Comparison of ENCODE assay signal across 10 mouse cellular contexts in the genomic region with DNA sequence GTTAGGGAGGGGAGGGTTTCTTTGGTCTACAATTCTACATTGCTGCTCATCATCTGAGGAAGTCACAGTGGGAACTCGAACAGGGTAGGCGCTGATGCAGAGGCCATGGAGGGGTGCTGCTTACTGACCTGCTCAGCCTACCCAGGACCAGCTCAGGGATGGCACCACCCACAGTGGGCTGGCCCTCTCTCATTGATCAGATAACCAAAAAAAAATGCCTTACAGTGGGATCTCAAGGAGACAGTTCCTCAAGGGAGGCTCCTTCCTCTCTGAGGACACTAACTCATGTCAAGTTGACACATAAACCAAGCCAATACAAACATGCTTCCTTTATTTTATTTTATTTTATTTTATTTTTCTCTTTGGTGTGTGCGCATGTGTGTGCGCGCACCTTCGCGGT.
A peak's percentile ranks its signal among the peaks of the same experiment; 100 is the strongest.
DNase-seq lines count a peak whose midpoint lies in the region; ATAC-seq and TF ChIP-seq lines count a peak whose summit lies in the region.
"Had no signal": no experiment of that assay in that cellular context is flagged by ENCODE, and none has a peak within 500 bp of the region (broad histone marks: within the 10 kb centered on the region; RNA-seq: fewer than 3 reads in every experiment).

No protein-coding gene starts in this region.

- H3K4me2 ChIP-seq in midbrain, embryonic 12.5 days (replicated peaks) = no peak overlapping the region
- no peak overlapping the region for H3K4me2 ChIP-seq in midbrain, postnatal 0 days (ENCODE audit: low read depth, low read length, poor library complexity, severe bottlenecking)
- H3K4me2 ChIP-seq in hindbrain, embryonic 12.5 days (replicated peaks) = no peak overlapping the region
- H3K4me2 ChIP-seq in neural tube, embryonic 14.5 days (ENCODE audit: low read depth, low read length) = no peak overlapping the region
- H3K4me2 ChIP-seq: liver, embryonic 12.5 days had no signal

- H3K9ac ChIP-seq in midbrain, embryonic 12.5 days (replicated peaks) = no peak overlapping the region
- H3K9ac ChIP-seq in midbrain, postnatal 0 days (replicated peaks; ENCODE audit: low read length, poor library complexity, severe bottlenecking) = no peak overlapping the region
- H3K9ac ChIP-seq in hindbrain, embryonic 12.5 days = no peak overlapping the region
- H3K9ac ChIP-seq in neural tube, embryonic 14.5 days (replicated peaks; ENCODE audit: low read depth, low read length) = no peak overlapping the region
- H3K9ac ChIP-seq: liver, embryonic 12.5 days had no signal

- no peaks in the 10 kb centered on the region for H3K27me3 ChIP-seq in midbrain, embryonic 12.5 days
- no peaks in the 10 kb centered on the region for H3K27me3 ChIP-seq in midbrain, postnatal 0 days (ENCODE audit: insufficient read depth, low read length)
- no peaks in the 10 kb centered on the region for H3K27me3 ChIP-seq in hindbrain, embryonic 12.5 days
- no peaks in the 10 kb centered on the region for H3K27me3 ChIP-seq in neural tube, embryonic 14.5 days (ENCODE audit: control insufficient read depth, insufficient read depth, low read length)
- H3K27me3 ChIP-seq: liver, embryonic 12.5 days had no signal

- H3K4me3 ChIP-seq in gastrocnemius, adult 2 months = no peak overlapping the region
- H3K4me3 ChIP-seq in midbrain, embryonic 12.5 days = no peak overlapping the region
- H3K4me3 ChIP-seq in midbrain, postnatal 0 days (ENCODE audit: low read depth, low read length) = no peak overlapping the region
- no peak overlapping the region for H3K4me3 ChIP-seq in hindbrain, embryonic 12.5 days
- no peak overlapping the region for H3K4me3 ChIP-seq in neural tube, embryonic 14.5 days (ENCODE audit: low read depth, low read length)
- H3K4me3 ChIP-seq: liver, embryonic 12.5 days had no signal

- H3K36me3 ChIP-seq in midbrain, embryonic 12.5 days = 0 out of 2 replicates have a peak, but pooled peaks cover 4% of the 10 kb centered on the region
- peaks cover 12% of the 10 kb centered on the region for H3K36me3 ChIP-seq in midbrain, postnatal 0 days (ENCODE audit: insufficient read depth, low read length)
- H3K36me3 ChIP-seq in hindbrain, embryonic 12.5 days = peaks cover 10% of the 10 kb centered on the region
- H3K36me3 ChIP-seq in neural tube, embryonic 14.5 days (ENCODE audit: control insufficient read depth, insufficient read depth, low read length) = no peaks in the 10 kb centered on the region

- TF ChIP-seq CTCF in gastrocnemius, adult 2 months (IDR thresholded peaks at IDR 0.05) = no peak
- TF ChIP-seq CTCF in midbrain, postnatal 0 days (IDR thresholded peaks at IDR 0.05) = no peak

- H3K4me1 ChIP-seq in midbrain, embryonic 12.5 days = peaks cover 19% of the 10 kb centered on the region
- H3K4me1 ChIP-seq in midbrain, postnatal 0 days (ENCODE audit: insufficient read depth, low read length) = no peaks in the 10 kb centered on the region
- peaks cover 22% of the 10 kb centered on the region for H3K4me1 ChIP-seq in hindbrain, embryonic 12.5 days
- no peaks in the 10 kb centered on the region for H3K4me1 ChIP-seq in neural tube, embryonic 14.5 days (ENCODE audit: control insufficient read depth, insufficient read depth, low read length)

- H3K27ac ChIP-seq in gastrocnemius, adult 2 months = peak overlapping the region; percentile 71; the same call in 1 of the 2 replicates
- peak overlapping the region; percentile 79; the same call in 1 of the 2 replicates for H3K27ac ChIP-seq in midbrain, embryonic 12.5 days (replicated peaks)
- no peak overlapping the region for H3K27ac ChIP-seq in midbrain, postnatal 0 days (ENCODE audit: low read depth, low read length)
- H3K27ac ChIP-seq in hindbrain, embryonic 12.5 days = peak overlapping the region; percentile 88; the same call in 1 of the 2 replicates
- peak overlapping the region; percentile 79; the same call in 1 of the 2 replicates for H3K27ac ChIP-seq in neural tube, embryonic 14.5 days (ENCODE audit: low read depth, low read length)

- ATAC-seq in midbrain, embryonic 12.5 days (ENCODE audit: low FRiP score, low read depth) = no peak
- ATAC-seq in midbrain, postnatal 0 days (ENCODE audit: low FRiP score) = no peak
- ATAC-seq in hindbrain, embryonic 12.5 days (ENCODE audit: low FRiP score) = no peak
- ATAC-seq in neural tube, embryonic 14.5 days (ENCODE audit: low read depth) = no peak
- ATAC-seq: liver, embryonic 12.5 days had no signal

- WGBS in midbrain, embryonic 12.5 days = 91% methylated on average over 7 of the region's 7 CpGs
- WGBS in midbrain, postnatal 0 days = 87% methylated on average over 7 of the region's 7 CpGs
- 82% methylated on average over 7 of the region's 7 CpGs for WGBS in hindbrain, embryonic 12.5 days
- WGBS in neural tube, embryonic 14.5 days = 82% methylated on average over 7 of the region's 7 CpGs

- intact Hi-C loops in gastrocnemius, adult 2 months (cut with DNase I) = no loop called here

- no peak for DNase-seq in gastrocnemius, adult 2 months
- no peak for DNase-seq in gastrocnemius, postnatal 25 days
- no peak for DNase-seq in midbrain, postnatal 0 days (ENCODE audit: low spot score)
- no peak for DNase-seq in MN1 (ENCODE audit: low spot score)
- DNase-seq in cerebellum, postnatal 14 days = no peak
- DNase-seq: kidney, adult 9 months had no signal

- no peaks in the 10 kb centered on the region for H3K9me3 ChIP-seq in midbrain, embryonic 12.5 days
- no peaks in the 10 kb centered on the region for H3K9me3 ChIP-seq in midbrain, postnatal 0 days (ENCODE audit: low read length)
- 0 out of 2 replicates have a peak, but pooled peaks cover 3% of the 10 kb centered on the region for H3K9me3 ChIP-seq in hindbrain, embryonic 12.5 days (replicated peaks)
- H3K9me3 ChIP-seq in neural tube, embryonic 14.5 days (ENCODE audit: control insufficient read depth, low read length) = no peaks in the 10 kb centered on the region
